Mouse (Mus musculus) adipose tissue, adult 10 weeks (tissue): ENCODE measurements around the gene Lats1. TPM values are rescaled to one million over a fixed set of nuclear protein-coding genes. Genes with fewer than 3 reads are reported as not detected.

ENCODE experiments used
- polyA plus RNA-seq: library from polyadenylated mRNA; stranded (reverse); fragments of 350-450 nt; fragmentation: Illumina TruSeq; extraction: RNeasy Lipid Tissue Mini Kit (QIAGEN cat#74804); gene quantifications from one replicate; pipeline ENCODE4 v1.2.3, GENCODE M21; 2014; ENCODE audit warnings: low read depth, low replicate concordance

The Lats1 gene
- polyA plus RNA-seq, result 19.4 TPM

DNA sequence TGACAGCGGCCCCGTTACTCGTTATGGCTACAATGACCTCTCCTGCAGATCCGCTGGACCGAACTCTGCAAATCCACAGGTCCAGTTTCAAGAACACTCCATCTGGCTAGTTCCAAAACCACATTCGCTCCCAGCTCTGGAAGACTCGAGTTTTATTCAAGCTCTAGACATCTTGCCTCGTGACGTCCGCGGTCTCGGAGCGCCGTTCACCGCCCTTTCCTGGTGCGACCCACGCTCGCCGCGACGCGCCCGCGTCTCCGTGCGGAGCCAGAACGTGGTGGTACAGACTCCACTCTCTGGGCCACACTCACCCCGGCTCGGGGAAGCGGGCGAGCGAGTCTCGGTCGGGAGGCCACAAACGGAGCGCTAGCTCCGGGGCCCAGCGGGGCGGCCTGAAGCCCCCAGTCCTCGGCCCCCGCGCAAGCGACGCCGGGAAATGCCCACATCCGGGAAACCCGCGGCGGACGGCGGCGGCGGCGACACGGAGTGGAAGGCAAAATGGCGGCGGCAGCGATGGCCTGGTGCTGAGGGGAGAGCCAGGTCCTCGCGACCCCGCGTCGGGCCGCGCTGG is at the start of gene Lats1, which contains the start of gene Pcmt1:
TSS of gene Lats1 (plus strand) at position 484 of the 571 bp plus-strand sequence.
TSS of gene Pcmt1 (minus strand) at position 406 of the 571 bp plus-strand sequence.

DNA sequence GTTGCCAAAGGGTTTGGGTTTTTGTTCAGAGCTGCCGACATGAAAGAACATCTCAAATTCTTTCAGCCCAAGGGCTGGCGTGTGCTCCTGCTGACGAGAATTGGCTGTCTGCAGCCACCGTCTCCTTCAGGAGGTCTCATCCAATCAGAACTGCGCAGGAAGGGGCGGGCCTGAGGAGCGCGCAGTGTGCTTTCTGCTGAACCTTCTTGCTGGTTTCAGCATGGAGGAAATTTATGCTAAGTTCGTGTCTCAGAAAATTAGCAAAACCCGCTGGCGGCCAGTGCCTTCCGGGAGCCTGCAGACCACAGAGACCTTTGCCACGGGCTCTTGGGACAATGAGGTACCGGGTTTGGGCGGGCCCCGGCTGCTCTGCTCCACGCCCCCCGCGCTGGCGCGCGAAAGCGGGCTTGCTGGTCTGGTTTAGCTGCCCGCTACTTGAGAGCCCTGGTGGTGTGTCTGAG is 13.6 kb upstream of the Lats1 start, which contains the start of gene Nup43:
TSS of gene Nup43 (plus strand) at position 162 of the 461 bp plus-strand sequence.

DNA sequence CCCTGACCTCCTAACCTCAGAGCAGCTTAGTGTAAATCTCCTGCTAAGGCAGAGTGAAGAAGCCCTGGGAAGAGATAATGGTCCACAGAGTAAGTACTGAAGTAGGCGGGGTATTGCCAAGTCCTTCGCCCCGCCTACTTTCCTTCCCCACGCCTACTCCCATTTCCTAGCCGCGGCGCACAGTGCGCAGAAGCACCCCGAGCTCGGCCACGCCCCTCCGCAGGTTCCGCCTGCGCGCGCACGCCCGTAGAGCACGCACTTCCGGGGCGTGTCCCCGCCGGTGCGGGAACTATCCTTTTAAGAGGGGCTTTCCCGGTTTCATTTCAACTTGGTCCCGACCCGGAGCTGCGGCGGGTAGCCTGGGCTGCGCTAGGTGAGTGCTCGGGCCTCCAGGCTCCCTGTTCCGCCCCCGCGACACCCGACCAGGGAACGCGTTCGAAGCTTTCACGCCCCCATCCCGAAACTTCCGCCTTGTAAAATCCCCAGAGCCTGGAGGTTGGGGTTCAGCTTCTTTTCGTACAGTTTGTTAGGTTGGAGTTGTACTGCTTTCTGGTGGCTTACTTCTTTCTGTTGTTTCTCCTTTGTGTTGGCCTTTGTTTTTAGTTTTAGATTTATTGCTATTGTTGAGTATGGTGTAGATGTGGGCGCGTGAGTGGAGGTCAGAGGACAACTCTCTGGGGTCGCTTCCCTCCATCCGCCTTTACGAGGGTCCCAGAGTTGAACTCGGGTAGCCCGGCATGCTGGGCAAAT is 44.9 kb downstream of the Lats1 start, which contains the start of gene Katna1:
TSS of gene Katna1 (plus strand) at position 250 of the 750 bp plus-strand sequence.

Other genes with a start within 250 kb of the Lats1 start
- gene Ulbp1, start 207.6 kb upstream of the Lats1 start, polyA plus RNA-seq, result 0.55 TPM
- 3.0 TPM for gene Lrp11, start 91.4 kb upstream of the Lats1 start, polyA plus RNA-seq
- 10.9 TPM for gene Nup43, start 13.7 kb upstream of the Lats1 start, polyA plus RNA-seq
- 58.7 TPM for gene Pcmt1, start 78 bp upstream of the Lats1 start, polyA plus RNA-seq
- 24.2 TPM for gene Katna1, start 44.8 kb downstream of the Lats1 start, polyA plus RNA-seq
- 134 TPM for gene Ginm1, start 111.6 kb downstream of the Lats1 start, polyA plus RNA-seq
- 27.9 TPM for gene Ppil4, start 111.7 kb downstream of the Lats1 start, polyA plus RNA-seq
- gene Zc3h12d, start 151.3 kb downstream of the Lats1 start, polyA plus RNA-seq, result 1.4 TPM